Mouse (Mus musculus) MEL (cell line): ENCODE results near the gene Cd48. TPM values are rescaled to one million over a fixed set of nuclear protein-coding genes. Genes with fewer than 3 reads are reported as not detected.

Experiments
- DNase-seq: peaks from one replicate; pipeline ENCODE4 v3.0.0; 2011; ENCODE audit warnings: low read depth, low spot score
- H3K27ac ChIP-seq: 2 replicates; pipeline ENCODE4 v1.5.1; 2012; ENCODE audit warnings: low read depth, mild to moderate bottlenecking, control low read depth, low read length, moderate library complexity; ENCODE audit not compliant: control insufficient read depth
- H3K27me3 ChIP-seq, 2 experiments: fragments of 150-350 bp in 1 of 2; sonication (generic) in 1 of 2; 2 replicates each; pipeline ENCODE4 v1.6.1; 2012; ENCODE audit warnings: low read length in 2 of 2, mild to moderate bottlenecking in 2 of 2, improper control_type of control experiment in 1 of 2, moderate library complexity in 1 of 2; ENCODE audit not compliant: insufficient read depth in 2 of 2, control insufficient read depth in 1 of 2
- H3K36me3 ChIP-seq, 2 experiments: 2 replicates each; pipeline ENCODE4 v1.6.1; 2012 to 2014; ENCODE audit warnings: low read length in 2 of 2, improper control_type of control experiment in 1 of 2, inconsistent platforms in 1 of 2, mild to moderate bottlenecking in 1 of 2; ENCODE audit not compliant: insufficient read depth in 2 of 2, control insufficient read depth in 1 of 2
- H3K4me1 ChIP-seq, 2 experiments: fragments of 150-350 bp in 1 of 2; sonication (generic) in 1 of 2; 2 replicates each; pipeline ENCODE4 v1.6.1; 2012; ENCODE audit warnings: low read length in 2 of 2, improper control_type of control experiment in 1 of 2, mild to moderate bottlenecking in 1 of 2; ENCODE audit not compliant: insufficient read depth in 2 of 2, control insufficient read depth in 1 of 2
- H3K4me3 ChIP-seq, 2 experiments: fragments of 150-350 bp in 1 of 2; sonication (generic) in 1 of 2; 2 replicates each; pipeline ENCODE4 v1.5.1; 2012; ENCODE audit warnings: low read depth in 2 of 2, low read length in 2 of 2, mild to moderate bottlenecking in 2 of 2, moderate library complexity in 2 of 2, control low read depth in 1 of 2, improper control_type of control experiment in 1 of 2; ENCODE audit not compliant: control insufficient read depth in 1 of 2, insufficient read depth in 1 of 2
- H3K79me2 ChIP-seq: 2 replicates; pipeline ENCODE4 v1.6.1; 2012; ENCODE audit warnings: mild to moderate bottlenecking, low read length, moderate library complexity; ENCODE audit not compliant: control insufficient read depth, poor library complexity, insufficient read depth
- H3K9ac ChIP-seq: 2 replicates; pipeline ENCODE4 v1.6.1; 2012; ENCODE audit warnings: low read depth, mild to moderate bottlenecking, control low read depth, low read length, moderate library complexity; ENCODE audit not compliant: control insufficient read depth, poor library complexity, severe bottlenecking
- H3K9me3 ChIP-seq: fragments of 150-350 bp; sonication (generic); replicated peaks from 2 replicates; pipeline ENCODE4 v1.6.1; 2012; ENCODE audit warnings: mild to moderate bottlenecking, low read length, improper control_type of control experiment, moderate library complexity; ENCODE audit not compliant: insufficient read depth
- CHD1 ChIP-seq: IDR thresholded peaks from 2 replicates; pipeline ENCODE4 v1.6.1; 2012; ENCODE audit warnings: low read depth, mild to moderate bottlenecking, inconsistent platforms, low read length, improper control_type of control experiment
- CTCF ChIP-seq, 3 experiments: IDR thresholded peaks in 2 of 3; conservative IDR thresholded peaks in 1 of 3; 2 replicates each; pipeline ENCODE4 v1.5.1; 2011 to 2012; ENCODE audit warnings: low read length in 3 of 3, low read depth in 2 of 3, mild to moderate bottlenecking in 2 of 3, improper control_type of control experiment in 1 of 3, inconsistent platforms in 1 of 3, mixed read lengths in 1 of 3, moderate library complexity in 1 of 3; ENCODE audit not compliant: control insufficient read depth in 1 of 3, insufficient read depth in 1 of 3, poor library complexity in 1 of 3, severe bottlenecking in 1 of 3
- E2F4 ChIP-seq: IDR thresholded peaks from 2 replicates; pipeline ENCODE4 v1.6.1; 2011; ENCODE audit warnings: low read depth, low read length, improper control_type of control experiment, borderline replicate concordance
- ELF1 ChIP-seq: IDR thresholded peaks from 2 replicates; pipeline ENCODE4 v1.6.1; 2014; ENCODE audit warnings: low read depth, mild to moderate bottlenecking, inconsistent platforms, low read length, improper control_type of control experiment, moderate library complexity
- EP300 ChIP-seq, 2 experiments: IDR thresholded peaks; 2 replicates each; pipeline ENCODE4 v1.6.1; 2011; ENCODE audit warnings: improper control_type of control experiment in 2 of 2, low read length in 2 of 2, low read depth in 1 of 2, mild to moderate bottlenecking in 1 of 2
- ETS1 ChIP-seq: IDR thresholded peaks from 2 replicates; pipeline ENCODE4 v1.6.1; 2012; ENCODE audit warnings: low read depth, mild to moderate bottlenecking, inconsistent platforms, low read length, improper control_type of control experiment, moderate library complexity
- GATA1 ChIP-seq: IDR thresholded peaks from 2 replicates; pipeline ENCODE4 v1.6.1; 2011; ENCODE audit warnings: low read depth, low read length, improper control_type of control experiment
- HCFC1 ChIP-seq: IDR thresholded peaks from 2 replicates; pipeline ENCODE4 v1.6.1; 2012; ENCODE audit warnings: low read depth, mild to moderate bottlenecking, inconsistent platforms, low read length, improper control_type of control experiment, moderate library complexity
- KAT2A ChIP-seq: conservative IDR thresholded peaks from 2 replicates; pipeline ENCODE4 v1.6.1; 2012; ENCODE audit warnings: low read depth, low read length, improper control_type of control experiment, inconsistent platforms
- MAFK ChIP-seq: IDR thresholded peaks from 2 replicates; pipeline ENCODE4 v1.6.1; 2011; ENCODE audit warnings: low read depth, mild to moderate bottlenecking, low read length, improper control_type of control experiment, borderline replicate concordance
- MAX ChIP-seq: IDR thresholded peaks from 2 replicates; pipeline ENCODE4 v1.6.1; 2011; ENCODE audit warnings: low read length, improper control_type of control experiment
- MAZ ChIP-seq: IDR thresholded peaks from 2 replicates; pipeline ENCODE4 v1.6.1; 2012; ENCODE audit warnings: low read depth, mild to moderate bottlenecking, inconsistent platforms, low read length, improper control_type of control experiment
- MEF2A ChIP-seq: IDR thresholded peaks from 2 replicates; pipeline ENCODE4 v1.6.1; 2014; ENCODE audit warnings: low read depth, mild to moderate bottlenecking, inconsistent platforms, low read length, improper control_type of control experiment; ENCODE audit not compliant: poor library complexity, insufficient replicate concordance, severe bottlenecking; ENCODE audit errors: extremely low read depth
- MXI1 ChIP-seq: IDR thresholded peaks from 2 replicates; pipeline ENCODE4 v1.6.1; 2011; ENCODE audit warnings: mild to moderate bottlenecking, low read depth, low read length, improper control_type of control experiment
- MYC ChIP-seq: IDR thresholded peaks from 2 replicates; pipeline ENCODE4 v1.6.1; 2011; ENCODE audit warnings: low read depth, mild to moderate bottlenecking, low read length, improper control_type of control experiment, moderate library complexity
- NELFE ChIP-seq: IDR thresholded peaks from 2 replicates; pipeline ENCODE4 v1.6.1; 2011; ENCODE audit warnings: low read depth, low read length, improper control_type of control experiment
- NRF1 ChIP-seq: IDR thresholded peaks from 2 replicates; pipeline ENCODE4 v1.6.1; 2014; ENCODE audit warnings: low read depth, mild to moderate bottlenecking, inconsistent platforms, low read length, improper control_type of control experiment, moderate library complexity; ENCODE audit not compliant: poor library complexity, insufficient read depth, severe bottlenecking
- RCOR1 ChIP-seq: IDR thresholded peaks from 2 replicates; pipeline ENCODE4 v1.6.1; 2012; ENCODE audit warnings: low read depth, mild to moderate bottlenecking, inconsistent platforms, low read length, improper control_type of control experiment
- SIN3A ChIP-seq: IDR thresholded peaks from 2 replicates; pipeline ENCODE4 v1.6.1; 2012; ENCODE audit warnings: low read length, improper control_type of control experiment, inconsistent platforms
- SMC3 ChIP-seq: IDR thresholded peaks from 2 replicates; pipeline ENCODE4 v1.6.1; 2011; ENCODE audit warnings: low read depth, low read length, improper control_type of control experiment
- TAL1 ChIP-seq: IDR thresholded peaks from 2 replicates; pipeline ENCODE4 v1.6.1; 2012; ENCODE audit warnings: mild to moderate bottlenecking, inconsistent platforms, low read length, moderate library complexity, mixed read lengths
- TBP ChIP-seq: IDR thresholded peaks from 2 replicates; pipeline ENCODE4 v1.8.0; 2011; ENCODE audit warnings: low read depth, low read length, improper control_type of control experiment
- TCF12 ChIP-seq: IDR thresholded peaks from 2 replicates; pipeline ENCODE4 v1.6.1; 2014; ENCODE audit warnings: low read depth, mild to moderate bottlenecking, inconsistent platforms, low read length, improper control_type of control experiment, moderate library complexity
- USF1 ChIP-seq: IDR thresholded peaks from 2 replicates; pipeline ENCODE4 v1.6.1; 2014; ENCODE audit warnings: low read depth, mild to moderate bottlenecking, inconsistent platforms, low read length, improper control_type of control experiment, moderate library complexity
- USF2 ChIP-seq, 2 experiments: IDR thresholded peaks; 2 replicates each; pipeline ENCODE4 v1.6.1; 2011 to 2012; ENCODE audit warnings: improper control_type of control experiment in 2 of 2, low read length in 2 of 2, borderline replicate concordance in 1 of 2, inconsistent platforms in 1 of 2, low read depth in 1 of 2, mild to moderate bottlenecking in 1 of 2; ENCODE audit not compliant: insufficient read depth in 1 of 2
- ZC3H11A ChIP-seq: IDR thresholded peaks from 2 replicates; pipeline ENCODE4 v1.6.1; 2012; ENCODE audit warnings: low read depth, mild to moderate bottlenecking, inconsistent platforms, low read length, improper control_type of control experiment
- ZKSCAN1 ChIP-seq: IDR thresholded peaks from 2 replicates; pipeline ENCODE4 v1.6.1; 2012; ENCODE audit warnings: low read depth, mild to moderate bottlenecking, inconsistent platforms, low read length, improper control_type of control experiment, moderate library complexity
- ZMIZ1 ChIP-seq: IDR thresholded peaks from 2 replicates; pipeline ENCODE4 v1.6.1; 2012; ENCODE audit warnings: low read depth, mild to moderate bottlenecking, inconsistent platforms, low read length, improper control_type of control experiment, moderate library complexity
- ZNF384 ChIP-seq: IDR thresholded peaks from 2 replicates; pipeline ENCODE4 v1.6.1; 2012; ENCODE audit warnings: low read depth, mild to moderate bottlenecking, inconsistent platforms, low read length, improper control_type of control experiment
- polyA plus RNA-seq, 2 experiments: library from polyadenylated mRNA; stranded (reverse) in 1 of 2; unstranded in 1 of 2; fragments of >175 nt in 1 of 2; fragments of >200 nt in 1 of 2; gene quantifications; 2 replicates each; pipeline versions ENCODE4 v1.2.1 to v1.2.4; 2012; ENCODE audit warnings: low replicate concordance in 2 of 2, low read depth in 1 of 2; ENCODE audit not compliant: insufficient read length in 2 of 2, insufficient read depth in 1 of 2, missing spikeins in 1 of 2
- total RNA-seq: library from RNA; depleted of rRNA; stranded (reverse); fragments of 300-350 nt; gene quantifications from 2 replicates; pipeline ENCODE4 v1.2.3, GENCODE M21; 2012

Cd48 gene
- total and polyA plus RNA-seq, 3 experiments = 64.6 to 84.6 TPM; not detected in 1

GRCm38 (mm10) chr1:171672854-171673475 lies 8.8 kb upstream of the Cd48 start:
- Histone ChIP-seq H3K27ac (no peak overlapping the region), H3K79me2 (no peaks in the 10 kb centered on the region), H3K27me3 (no peaks in the 10 kb centered on the region), H3K9me3 (no peaks in the 10 kb centered on the region), H3K4me1 (peaks cover 23 to 36% of the 10 kb centered on the region in 2 experiments), H3K9ac (no peak overlapping the region), H3K36me3 (peaks cover 0 to 39% of the 10 kb centered on the region in 2 experiments; a peak in 2 of 4 replicates), H3K4me3 (no peak overlapping the region)
- TF ChIP-seq ZKSCAN1 = no peak
- TF ChIP-seq TCF12 = 0 out of 2 replicates have a peak, but pooled peaks have one; percentile 22
- no peak for TF ChIP-seq MEF2A
- no peak for TF ChIP-seq TAL1
- peak; percentile 73 for TF ChIP-seq ETS1
- 0 out of 2 replicates have a peak, but pooled peaks have one; percentile 3 for TF ChIP-seq ELF1
- no peak for TF ChIP-seq NELFE
- DNase-seq = peak; percentile 77

GRCm38 (mm10) chr1:171674467-171674866 lies 7.3 kb upstream of the Cd48 start:
- Histone ChIP-seq H3K9me3 (no peaks in the 10 kb centered on the region), H3K4me3 (peak overlapping the region; percentile 14 to 17; a peak in 1 of 4 replicates), H3K36me3 (peaks cover 0 to 44% of the 10 kb centered on the region in 2 experiments; a peak in 2 of 4 replicates), H3K27ac (peak overlapping the region; percentile 99), H3K79me2 (no peaks in the 10 kb centered on the region), H3K9ac (peak overlapping the region; percentile 62), H3K4me1 (peaks cover 24 to 38% of the 10 kb centered on the region in 2 experiments), H3K27me3 (no peaks in the 10 kb centered on the region)
- peak; percentile 83 for DNase-seq
- TF ChIP-seq ZC3H11A (no peak), NRF1 (no peak), MAX (no peak), EP300 (IDR thresholded peaks at IDR 0.05; ENCODE audit: low read depth in 1 of 2, low read length in 2 of 2) (peak; percentile 79 to 94), MYC (peak; percentile 17; the same call in 1 of the 2 replicates), MXI1 (0 out of 2 replicates have a peak, but pooled peaks have one; percentile 39), ETS1 (peak; percentile 87; the same call in 1 of the 2 replicates), ZNF384 (no peak), SIN3A (peak; percentile 73; the same call in 1 of the 2 replicates), KAT2A (no peak), RCOR1 (0 out of 2 replicates have a peak, but pooled peaks have one; percentile 53), USF2 (IDR thresholded peaks at IDR 0.05; ENCODE audit: borderline replicate concordance in 1 of 2, insufficient read depth in 1 of 2, low read depth in 1 of 2, low read length in 2 of 2) (no peak), MAFK (no peak), GATA1 (peak; percentile 95), TBP (peak; percentile 64), TAL1 (peak; percentile 45), USF1 (no peak), MAZ (0 out of 2 replicates have a peak, but pooled peaks have one; percentile 60), HCFC1 (0 out of 2 replicates have a peak, but pooled peaks have one; percentile 33), CHD1 (no peak), ZKSCAN1 (no peak), E2F4 (0 out of 2 replicates have a peak, but pooled peaks have one; percentile 53), SMC3 (no peak), NELFE (peak; percentile 27; the same call in 1 of the 2 replicates), CTCF (IDR thresholded peaks at IDR 0.05 in 2 of 3, conservative IDR thresholded peaks at IDR 0.05 in 1 of 3; ENCODE audit: control insufficient read depth in 1 of 3, insufficient read depth in 1 of 3, low read depth in 2 of 3, low read length in 3 of 3, poor library complexity in 1 of 3, severe bottlenecking in 1 of 3) (no peak), ZMIZ1 (no peak)
